Mouse (Mus musculus) ovary, adult 10 weeks (tissue): ENCODE results near the gene Gm9048. TPM values are rescaled to one million over a fixed set of nuclear protein-coding genes. Genes with fewer than 3 reads are reported as not detected.

Source experiments
- polyA plus RNA-seq: library from polyadenylated mRNA; stranded (reverse); fragments of 350-450 nt; fragmentation: Illumina TruSeq; extraction: RNeasy Lipid Tissue Mini Kit (QIAGEN cat#74804); gene quantifications from one replicate; pipeline ENCODE4 v1.2.3, GENCODE M21; 2014

Gene Gm9048
- polyA plus RNA-seq = not detected

GRCm38 (mm10) chr10:118348579-118348978, at the start of gene Gm9048:
Gm9048 (minus strand) TSS chr10:118348679.

GRCm38 (mm10) chr10:118354005-118354404, 5.5 kb upstream of the Gm9048 start, which contains the start of gene Gm9049:
Gm9049 (minus strand) TSS chr10:118354105.

GRCm38 (mm10) chr10:118343155-118343554, 5.3 kb downstream of the Gm9048 start, which contains the start of gene Gm9046:
Gm9046 (minus strand) TSS chr10:118343255.

GRCm38 (mm10) chr10:118337731-118338130, 10.7 kb downstream of the Gm9048 start, which contains the start of gene Gm9045:
Gm9045 (minus strand) TSS chr10:118337831.

GRCm38 (mm10) chr10:118332308-118332707, 16.2 kb downstream of the Gm9048 start, which contains the start of gene Gm9044:
Gm9044 (minus strand) TSS chr10:118332408.

GRCm38 (mm10) chr10:118326869-118327268, 21.6 kb downstream of the Gm9048 start, which contains the start of gene Gm9040:
Gm9040 (minus strand) TSS chr10:118326969.

Other genes with a start within 250 kb of the Gm9048 start
- 11.6 TPM for gene Mdm1, start 206.9 kb downstream of the Gm9048 start, polyA plus RNA-seq
- gene Il22, start 143.7 kb downstream of the Gm9048 start, polyA plus RNA-seq = not detected
- not detected for gene Gm32717, start 107.9 kb downstream of the Gm9048 start, polyA plus RNA-seq
- not detected for gene Gm32802, start 90.0 kb downstream of the Gm9048 start, polyA plus RNA-seq
- not detected for gene Iltifb, start 53.6 kb downstream of the Gm9048 start, polyA plus RNA-seq
- gene Gm9040, start 21.7 kb downstream of the Gm9048 start, polyA plus RNA-seq = not detected
- gene Gm9044, start 16.3 kb downstream of the Gm9048 start, polyA plus RNA-seq = not detected
- gene Gm9045, start 10.8 kb downstream of the Gm9048 start, polyA plus RNA-seq = not detected
- gene Gm9046, start 5.4 kb downstream of the Gm9048 start, polyA plus RNA-seq = not detected
- gene Gm9049, start 5.4 kb upstream of the Gm9048 start, polyA plus RNA-seq = not detected
- gene Ifng, start 92.4 kb upstream of the Gm9048 start, polyA plus RNA-seq = not detected